Mouse (Mus musculus): Measurements from ENCODE around the gene Stub1. TPM values are rescaled to one million over a fixed set of nuclear protein-coding genes. Genes with fewer than 3 reads are reported as not detected.
"Not testable (repeated sequence)": the region's sequence is repeated elsewhere in the genome, so short reads cannot be mapped to it uniquely, and the experiment has no call there.

Gene Stub1
- 60.4 and 84.7 TPM in 2 replicates for total RNA-seq (2017)

GRCm38 (mm10) chr17:25833291-25833663 is at the start of gene Stub1:
Gene Stub1, minus strand, starts transcription at chr17:25833404.
- peak; percentile 36 for ATAC-seq (replicated peaks; ENCODE audit: low read depth, poor library complexity, severe bottlenecking)

GRCm38 (mm10) chr17:25882306-25882705 is 49.1 kb upstream of the Stub1 start:
- ATAC-seq (replicated peaks; ENCODE audit: low read depth, poor library complexity, severe bottlenecking), result no peak

- ATAC-seq (replicated peaks; ENCODE audit: low read depth, poor library complexity, severe bottlenecking), result no peak
Observed at GRCm38 (mm10) chr17:25881691-25882090, 48.5 kb upstream of the Stub1 start.

GRCm38 (mm10) chr17:25880913-25881641 is 47.9 kb upstream of the Stub1 start:
- no peak for ATAC-seq (replicated peaks; ENCODE audit: low read depth, poor library complexity, severe bottlenecking)

DNA sequence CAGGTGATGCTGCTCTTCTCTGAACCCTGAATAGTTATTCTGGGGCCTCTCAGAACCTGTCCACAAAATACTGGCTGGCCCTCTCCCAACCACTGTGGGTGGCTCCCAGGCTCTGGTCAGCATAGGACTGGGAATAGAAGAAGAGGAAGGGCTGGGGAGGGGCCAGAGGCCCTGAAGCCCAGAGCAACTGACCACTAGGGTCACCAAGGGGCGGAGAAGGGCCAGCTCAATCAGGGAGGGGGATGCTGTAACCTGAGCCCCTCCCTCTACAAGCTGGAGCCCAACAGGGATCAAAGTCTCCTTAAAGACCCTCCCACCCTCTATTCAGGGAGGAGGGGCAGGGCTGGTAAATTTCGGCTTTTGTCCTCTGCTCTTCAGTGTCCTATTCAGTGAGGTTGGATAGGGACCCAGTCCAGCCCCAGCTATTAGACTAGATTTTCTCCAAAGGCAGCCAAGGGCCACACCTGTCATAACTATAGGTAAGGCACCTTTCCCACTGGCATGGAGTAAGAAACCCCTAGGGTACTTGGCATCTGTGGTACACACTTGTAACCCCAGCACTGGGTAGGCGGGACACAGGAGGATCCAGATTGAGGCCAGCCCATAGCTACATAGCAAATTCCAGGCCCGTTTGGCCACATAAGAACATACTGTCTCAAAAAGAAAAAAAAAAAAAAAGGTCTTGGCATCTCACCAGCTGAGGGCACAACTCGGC is 47.1 kb upstream of the Stub1 start, which contains the start of gene Wfikkn1:
Gene Wfikkn1, minus strand, starts transcription at position 663 of the 715 bp plus-strand sequence.
- no peak for ATAC-seq (replicated peaks; ENCODE audit: low read depth, poor library complexity, severe bottlenecking)

GRCm38 (mm10) chr17:25879750-25880149 is 46.5 kb upstream of the Stub1 start:
- no peak for ATAC-seq (replicated peaks; ENCODE audit: low read depth, poor library complexity, severe bottlenecking)

DNA sequence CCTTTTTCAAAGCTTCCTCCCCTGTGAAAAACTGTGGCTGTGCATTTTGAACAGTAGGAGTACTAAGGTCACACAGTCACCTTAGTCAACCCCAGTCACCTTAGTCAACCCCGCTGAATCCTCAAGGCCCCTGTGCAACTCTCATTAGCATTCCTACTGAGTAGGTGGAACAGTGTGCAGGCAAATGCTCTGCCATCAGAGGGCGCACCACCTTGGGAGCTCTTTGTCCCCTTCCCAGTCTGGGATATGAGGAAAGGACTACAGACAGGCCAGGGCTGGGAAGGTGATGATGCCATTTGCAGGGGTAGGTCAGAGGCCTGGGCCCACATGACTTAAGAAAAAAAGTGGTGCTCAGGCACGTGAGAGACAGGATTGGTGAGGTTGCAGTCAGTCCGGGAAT is 46.1 kb upstream of the Stub1 start:
- no peak for ATAC-seq (replicated peaks; ENCODE audit: low read depth, poor library complexity, severe bottlenecking)

- ATAC-seq (replicated peaks; ENCODE audit: low read depth, poor library complexity, severe bottlenecking), result no peak
Observed at GRCm38 (mm10) chr17:25878611-25879180, 45.5 kb upstream of the Stub1 start.

GRCm38 (mm10) chr17:25877741-25878610 is 44.8 kb upstream of the Stub1 start:
- no peak for ATAC-seq (replicated peaks; ENCODE audit: low read depth, poor library complexity, severe bottlenecking)

GRCm38 (mm10) chr17:25877025-25877424 is 43.8 kb upstream of the Stub1 start:
- no peak for ATAC-seq (replicated peaks; ENCODE audit: low read depth, poor library complexity, severe bottlenecking)

DNA sequence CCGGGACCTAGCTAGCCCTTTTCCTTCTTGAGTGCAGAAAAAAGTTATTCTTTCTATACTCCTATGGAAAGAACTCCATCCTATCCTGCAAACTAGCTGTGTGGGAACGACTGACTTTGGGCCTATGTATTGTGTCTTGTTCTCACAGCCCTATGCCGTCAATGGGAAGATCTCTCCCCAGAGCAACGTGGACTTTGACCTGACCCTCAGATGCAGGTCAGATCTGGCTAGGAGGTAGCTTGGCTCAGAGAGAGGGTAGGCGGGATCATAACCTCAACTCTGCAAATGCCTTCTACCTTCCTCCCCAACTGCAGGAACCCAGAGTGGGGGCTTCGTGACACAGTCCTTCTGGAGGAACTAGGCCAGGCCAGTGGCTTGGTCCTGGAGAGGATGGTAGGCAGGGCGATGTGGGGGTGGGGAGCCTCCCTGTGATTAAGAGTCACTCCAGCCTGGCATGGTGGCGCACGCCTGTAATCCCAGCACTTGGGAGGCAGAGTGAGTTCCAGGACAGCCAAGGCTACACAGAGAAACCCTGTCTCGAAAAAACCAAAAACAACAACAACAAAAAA is 43.2 kb upstream of the Stub1 start:
- no peak for ATAC-seq (replicated peaks; ENCODE audit: low read depth, poor library complexity, severe bottlenecking)

DNA sequence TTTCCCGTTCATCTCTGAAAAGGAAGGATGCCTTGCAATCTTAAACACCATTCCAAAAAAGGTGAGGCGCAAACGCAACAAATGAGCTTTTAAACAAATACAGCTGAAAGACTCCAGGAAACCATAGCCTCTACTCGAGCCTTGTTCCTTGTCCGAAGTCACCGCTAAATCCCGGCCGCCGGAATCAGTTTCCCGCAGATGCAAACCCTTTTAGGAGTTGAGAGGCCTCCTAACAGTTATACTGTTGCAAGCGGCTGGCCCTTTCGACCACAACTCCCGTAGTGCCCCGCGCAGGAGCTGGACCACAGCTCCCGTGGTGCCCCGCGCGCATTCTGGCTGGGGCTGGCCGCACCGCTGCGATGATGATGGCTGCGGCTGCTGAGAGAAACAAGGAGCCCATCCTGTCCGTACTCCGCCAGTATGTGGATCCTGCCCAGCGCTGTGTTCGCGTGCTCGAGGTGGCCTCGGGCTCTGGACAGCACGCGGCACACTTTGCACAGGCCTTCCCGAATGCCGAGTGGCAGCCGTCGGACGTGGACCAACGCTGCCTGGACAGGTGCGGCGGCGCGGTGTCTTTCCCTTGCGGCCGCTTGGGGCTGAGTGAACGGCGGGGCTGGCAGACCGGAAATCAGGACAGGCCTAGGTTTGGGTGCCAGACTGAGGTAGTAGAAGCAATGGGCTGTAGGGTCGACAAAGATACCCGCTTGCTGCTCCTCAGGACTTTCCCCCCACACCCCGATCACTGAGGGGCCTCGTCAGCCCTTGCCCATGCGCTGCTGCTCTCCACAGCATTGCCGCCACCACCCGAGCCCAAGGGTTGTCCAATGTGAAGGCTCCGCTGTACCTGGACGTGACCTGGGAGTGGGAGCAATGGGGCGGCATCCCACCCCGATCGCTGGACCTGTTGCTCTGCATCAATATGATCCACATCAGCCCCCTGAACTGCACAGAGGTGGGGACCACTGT is 42.2 kb upstream of the Stub1 start:
- peak; percentile 81 for ATAC-seq (replicated peaks; ENCODE audit: low read depth, poor library complexity, severe bottlenecking)

- ATAC-seq (replicated peaks; ENCODE audit: low read depth, poor library complexity, severe bottlenecking), result peak; percentile 74
Observed at GRCm38 (mm10) chr17:25874721-25875170, 41.5 kb upstream of the Stub1 start, which contains the start of gene Mettl26. Gene Mettl26, plus strand, starts transcription at chr17:25875074.

DNA sequence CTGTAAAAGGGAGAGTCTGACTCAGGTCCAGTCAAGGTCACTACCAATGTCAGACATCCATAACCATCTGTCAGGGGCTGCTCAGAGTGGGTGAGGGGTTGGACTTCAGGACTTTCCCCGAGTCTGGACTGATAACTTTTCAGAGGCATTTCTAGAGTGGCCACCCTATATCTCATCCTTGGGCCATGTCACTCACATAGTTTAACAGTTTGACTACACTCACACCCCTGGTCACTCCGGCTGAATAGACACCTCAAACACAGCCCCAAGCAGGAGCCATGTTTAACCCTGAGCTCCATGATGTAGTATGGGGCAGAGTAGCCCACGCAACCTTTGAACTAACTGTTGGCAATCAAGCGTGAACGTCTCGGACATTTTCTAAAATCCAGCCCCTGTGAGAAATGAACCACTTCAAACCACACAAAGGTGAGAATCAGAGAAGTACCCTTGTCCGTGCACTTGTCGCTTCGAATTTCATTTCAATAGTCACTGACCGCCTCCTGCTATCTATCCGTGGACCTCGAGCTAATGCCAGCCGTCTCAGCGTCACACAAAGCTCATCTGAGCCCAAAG is 41.0 kb upstream of the Stub1 start:
- ATAC-seq (replicated peaks; ENCODE audit: low read depth, poor library complexity, severe bottlenecking), result no peak

DNA sequence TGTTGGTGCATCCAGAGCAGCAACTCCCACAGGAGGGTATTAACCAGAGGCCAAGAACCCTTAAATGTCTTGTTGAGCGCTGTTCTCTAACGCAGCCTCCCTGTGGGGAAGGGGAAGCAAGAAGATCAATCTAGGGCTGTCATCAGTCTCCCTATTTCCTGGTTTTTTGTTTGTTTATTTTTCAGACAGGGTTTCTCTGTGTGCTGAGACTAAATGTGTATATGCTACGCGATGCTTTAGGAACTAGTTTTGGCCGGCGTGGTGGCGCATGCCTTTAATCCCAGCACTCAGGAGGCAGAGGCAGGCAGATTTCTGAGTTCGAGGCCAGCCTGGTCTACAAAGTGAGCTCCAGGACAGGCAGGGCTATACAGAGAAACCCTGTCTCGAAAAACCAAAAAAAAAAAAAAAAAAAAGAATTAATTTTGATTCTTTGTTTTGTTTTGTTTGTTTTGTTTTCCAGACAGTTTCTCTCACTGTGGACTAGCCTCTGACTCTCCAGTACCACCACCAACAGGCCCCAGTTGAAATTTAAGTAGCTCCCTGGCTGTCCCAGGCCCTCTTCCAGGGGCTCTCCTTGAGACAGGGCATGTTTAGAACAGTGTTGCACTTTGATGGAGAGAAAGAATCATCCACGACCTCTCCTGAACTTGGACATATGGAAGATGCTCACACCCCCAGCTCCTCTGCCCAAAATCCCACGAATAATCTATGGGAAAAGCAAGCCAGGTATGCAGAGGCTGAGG is 40.4 kb upstream of the Stub1 start:
- no peak for ATAC-seq (replicated peaks; ENCODE audit: low read depth, poor library complexity, severe bottlenecking)

- ATAC-seq (replicated peaks; ENCODE audit: low read depth, poor library complexity, severe bottlenecking), result no peak
Observed at GRCm38 (mm10) chr17:25872676-25873075, 39.5 kb upstream of the Stub1 start.

DNA sequence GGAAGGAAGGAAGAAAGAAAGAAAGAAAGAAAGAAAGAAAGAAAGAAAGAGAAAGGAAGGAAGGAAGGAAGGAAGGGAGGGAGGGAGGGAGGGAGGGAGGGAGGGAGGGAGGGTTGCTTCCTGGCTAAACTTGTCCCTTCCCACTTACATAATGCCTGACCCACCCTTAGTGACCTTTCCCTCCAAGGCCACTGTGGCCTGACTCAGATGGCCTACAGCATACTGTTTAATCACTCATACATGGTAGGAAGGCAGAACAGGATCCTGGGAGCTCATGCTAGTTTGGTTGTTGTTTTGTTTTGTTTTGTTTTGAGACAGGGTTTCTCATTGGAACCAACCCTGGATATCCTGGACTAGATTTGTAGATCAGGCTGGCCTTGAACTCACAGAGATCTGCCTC is 38.4 kb upstream of the Stub1 start:
- not testable (repeated sequence) for ATAC-seq (replicated peaks; ENCODE audit: low read depth, poor library complexity, severe bottlenecking)

DNA sequence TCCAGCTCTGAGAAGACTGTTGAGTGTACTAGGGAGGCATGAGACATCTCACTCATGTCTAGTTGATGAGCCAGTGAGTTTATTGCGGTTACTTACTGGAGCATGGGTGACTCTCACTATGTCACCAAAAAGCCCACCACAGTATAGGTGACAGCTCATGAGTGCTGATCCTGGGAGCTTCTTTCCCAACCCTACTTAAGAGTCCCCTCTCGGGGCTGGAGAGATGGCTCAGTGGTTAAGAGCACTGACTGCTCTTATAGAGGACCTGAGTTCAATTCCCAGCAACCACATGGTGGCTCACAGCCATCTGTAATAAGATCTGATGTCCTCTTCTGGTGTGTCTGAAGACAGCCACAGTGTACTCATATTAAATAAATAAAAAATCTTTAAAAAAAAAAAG is 36.8 kb upstream of the Stub1 start:
- no peak for ATAC-seq (replicated peaks; ENCODE audit: low read depth, poor library complexity, severe bottlenecking)

All from common myeloid progenitor, adult 5-6 weeks (primary cell).